Mouse (Mus musculus): ENCODE data around the gene F3. TPM values are rescaled to one million over a fixed set of nuclear protein-coding genes. Genes with fewer than 3 reads are reported as not detected.
A peak's percentile ranks its signal among the peaks of the same experiment; 100 is the strongest.

Gene F3
- polyA plus RNA-seq, 1 experiment = 3.6 TPM

DNA sequence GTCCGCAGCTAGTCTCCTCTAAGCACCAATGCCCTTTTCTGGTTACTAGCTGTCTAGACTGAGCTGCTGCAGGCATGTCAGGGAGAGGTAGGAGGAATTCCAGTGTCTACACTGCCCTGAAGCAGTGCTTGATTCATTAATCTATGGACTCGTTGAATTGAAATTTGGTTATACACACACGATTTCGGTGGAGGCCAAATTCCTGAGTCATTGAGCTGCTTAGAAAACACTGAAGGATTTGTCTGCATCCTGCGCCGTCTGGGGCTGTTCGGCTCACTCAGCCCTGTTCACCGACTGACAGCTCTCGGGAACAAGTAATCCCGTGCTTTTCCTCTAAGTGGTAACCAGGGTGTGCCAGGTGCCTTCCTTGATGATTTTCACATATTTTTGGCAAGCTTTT, 2.3 kb downstream of the F3 start:
- peaks cover 8% of the 10 kb centered on the region for H3K36me3 ChIP-seq (ENCODE audit: control insufficient read depth, insufficient read depth)
- peak overlapping the region; percentile 52 for H3K4me3 ChIP-seq
- peaks cover 24% of the 10 kb centered on the region for H3K79me2 ChIP-seq (ENCODE audit: control insufficient read depth, insufficient read depth)
- H3ac ChIP-seq (ENCODE audit: control insufficient read depth, insufficient read length) = no peak overlapping the region
- TF ChIP-seq E2F4 (IDR thresholded peaks at IDR 0.05; ENCODE audit: insufficient read depth) (no peak), TCF3 (IDR thresholded peaks at IDR 0.05; ENCODE audit: insufficient read length, low read depth) (no peak), POLR2A (IDR thresholded peaks at IDR 0.05; ENCODE audit: insufficient read length, low read depth) (no peak), MYOD1 (IDR thresholded peaks at IDR 0.05; ENCODE audit: control insufficient read depth in 1 of 3, insufficient read length in 2 of 3, low read depth in 2 of 3) (no peak), TCF12 (IDR thresholded peaks at IDR 0.05; ENCODE audit: insufficient read depth, poor library complexity, severe bottlenecking) (no peak), MAX (IDR thresholded peaks at IDR 0.05; ENCODE audit: low read depth) (no peak), CEBPB (IDR thresholded peaks at IDR 0.05; ENCODE audit: insufficient read depth, poor library complexity, severe bottlenecking) (no peak), POLR2AphosphoS2 (IDR thresholded peaks at IDR 0.05; ENCODE audit: insufficient read length, low read depth) (no peak), SRF (IDR thresholded peaks at IDR 0.05; ENCODE audit: control insufficient read depth, insufficient read length, low read depth) (no peak), MYOG (IDR thresholded peaks at IDR 0.05; ENCODE audit: control insufficient read depth in 1 of 3, insufficient read depth in 1 of 3, insufficient read length in 2 of 3, low read depth in 2 of 3) (no peak), USF1 (IDR thresholded peaks at IDR 0.05; ENCODE audit: low read depth) (no peak), REST (IDR thresholded peaks at IDR 0.05; ENCODE audit: insufficient read depth, insufficient read length) (no peak)
- no peaks in the 10 kb centered on the region for H3K27me3 ChIP-seq (ENCODE audit: control insufficient read depth, insufficient read depth, insufficient read length)
- no peak overlapping the region for H3K4me2 ChIP-seq (ENCODE audit: low read depth)

DNA sequence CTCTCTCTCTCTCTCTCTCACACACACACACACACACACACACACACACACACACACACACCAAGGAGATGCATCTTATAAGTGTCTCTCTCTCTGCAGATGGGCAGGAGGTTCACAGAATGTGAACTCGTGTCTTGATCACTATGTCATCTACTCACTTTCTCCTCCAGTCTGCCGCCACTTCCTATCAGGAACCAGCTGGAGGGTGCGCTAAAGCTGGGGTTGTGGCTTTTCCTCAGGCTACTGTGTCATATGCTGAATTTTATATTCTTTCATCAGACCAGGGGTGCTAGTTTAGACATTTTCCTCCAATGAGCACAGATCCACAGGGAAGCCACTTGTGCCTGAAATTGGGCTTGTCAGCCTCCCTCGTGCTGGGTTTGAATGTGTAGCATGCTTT, 6.3 kb downstream of the F3 start:
- TF ChIP-seq POLR2A (IDR thresholded peaks at IDR 0.05; ENCODE audit: insufficient read length, low read depth) (no peak), CEBPB (IDR thresholded peaks at IDR 0.05; ENCODE audit: insufficient read depth, poor library complexity, severe bottlenecking) (no peak), MYOD1 (IDR thresholded peaks at IDR 0.05; ENCODE audit: control insufficient read depth in 1 of 3, insufficient read length in 2 of 3, low read depth in 2 of 3) (no peak), SRF (IDR thresholded peaks at IDR 0.05; ENCODE audit: control insufficient read depth, insufficient read length, low read depth) (no peak), TCF12 (IDR thresholded peaks at IDR 0.05; ENCODE audit: insufficient read depth, poor library complexity, severe bottlenecking) (no peak), MYOG (IDR thresholded peaks at IDR 0.05; ENCODE audit: control insufficient read depth in 1 of 3, insufficient read depth in 1 of 3, insufficient read length in 2 of 3, low read depth in 2 of 3) (no peak), REST (IDR thresholded peaks at IDR 0.05; ENCODE audit: insufficient read depth, insufficient read length) (no peak), E2F4 (IDR thresholded peaks at IDR 0.05; ENCODE audit: insufficient read depth) (no peak), USF1 (IDR thresholded peaks at IDR 0.05; ENCODE audit: low read depth) (no peak), POLR2AphosphoS2 (IDR thresholded peaks at IDR 0.05; ENCODE audit: insufficient read length, low read depth) (no peak)
- Histone ChIP-seq H3K79me2 (ENCODE audit: control insufficient read depth, insufficient read depth) (peaks cover 13% of the 10 kb centered on the region), H3K36me3 (ENCODE audit: control insufficient read depth, insufficient read depth) (peaks cover 9% of the 10 kb centered on the region), H3K27me3 (ENCODE audit: control insufficient read depth, insufficient read depth, insufficient read length) (no peaks in the 10 kb centered on the region), H3ac (ENCODE audit: control insufficient read depth, insufficient read length) (no peak overlapping the region), H3K4me2 (ENCODE audit: low read depth) (no peak overlapping the region), H3K4me3 (no peak overlapping the region)

DNA sequence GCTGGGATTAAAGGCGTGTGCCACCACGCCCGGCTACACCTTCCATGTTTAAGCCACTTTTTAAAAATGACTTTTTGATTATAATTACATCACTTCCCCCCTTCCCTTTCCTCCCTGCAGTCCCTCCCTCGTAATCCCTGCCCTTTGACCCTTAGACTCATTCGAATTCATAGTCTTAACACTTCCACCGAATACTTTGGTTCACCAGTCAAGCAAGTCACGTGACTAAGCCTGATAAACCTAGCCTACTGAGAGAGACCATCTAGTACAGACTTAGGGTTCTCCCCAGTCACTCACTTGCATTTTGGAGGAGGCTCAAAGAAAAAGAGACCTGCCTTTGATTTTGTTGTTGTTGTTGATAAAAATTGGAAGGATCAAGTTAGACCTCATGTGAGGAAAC, 12.2 kb downstream of the F3 start:
- Histone ChIP-seq H3ac (ENCODE audit: control insufficient read depth, insufficient read length) (no peak overlapping the region), H3K27me3 (ENCODE audit: control insufficient read depth, insufficient read depth, insufficient read length) (no peaks in the 10 kb centered on the region), H3K4me3 (no peak overlapping the region), H3K4me2 (ENCODE audit: low read depth) (no peak overlapping the region), H3K79me2 (ENCODE audit: control insufficient read depth, insufficient read depth) (no peaks in the 10 kb centered on the region), H3K36me3 (ENCODE audit: control insufficient read depth, insufficient read depth) (peaks cover 4% of the 10 kb centered on the region)
- no peak for TF ChIP-seq MYOD1 (IDR thresholded peaks at IDR 0.05; ENCODE audit: control insufficient read depth in 1 of 3, insufficient read length in 2 of 3, low read depth in 2 of 3)
- TF ChIP-seq POLR2A (IDR thresholded peaks at IDR 0.05; ENCODE audit: insufficient read length, low read depth) = no peak
- no peak for TF ChIP-seq USF1 (IDR thresholded peaks at IDR 0.05; ENCODE audit: low read depth)
- TF ChIP-seq TCF3 (IDR thresholded peaks at IDR 0.05; ENCODE audit: insufficient read length, low read depth) = no peak
- TF ChIP-seq TCF12 (IDR thresholded peaks at IDR 0.05; ENCODE audit: insufficient read depth, poor library complexity, severe bottlenecking) = no peak
- TF ChIP-seq E2F4 (IDR thresholded peaks at IDR 0.05; ENCODE audit: insufficient read depth) = no peak
- TF ChIP-seq MYOG (IDR thresholded peaks at IDR 0.05; ENCODE audit: control insufficient read depth in 1 of 3, insufficient read depth in 1 of 3, insufficient read length in 2 of 3, low read depth in 2 of 3) = no peak

DNA sequence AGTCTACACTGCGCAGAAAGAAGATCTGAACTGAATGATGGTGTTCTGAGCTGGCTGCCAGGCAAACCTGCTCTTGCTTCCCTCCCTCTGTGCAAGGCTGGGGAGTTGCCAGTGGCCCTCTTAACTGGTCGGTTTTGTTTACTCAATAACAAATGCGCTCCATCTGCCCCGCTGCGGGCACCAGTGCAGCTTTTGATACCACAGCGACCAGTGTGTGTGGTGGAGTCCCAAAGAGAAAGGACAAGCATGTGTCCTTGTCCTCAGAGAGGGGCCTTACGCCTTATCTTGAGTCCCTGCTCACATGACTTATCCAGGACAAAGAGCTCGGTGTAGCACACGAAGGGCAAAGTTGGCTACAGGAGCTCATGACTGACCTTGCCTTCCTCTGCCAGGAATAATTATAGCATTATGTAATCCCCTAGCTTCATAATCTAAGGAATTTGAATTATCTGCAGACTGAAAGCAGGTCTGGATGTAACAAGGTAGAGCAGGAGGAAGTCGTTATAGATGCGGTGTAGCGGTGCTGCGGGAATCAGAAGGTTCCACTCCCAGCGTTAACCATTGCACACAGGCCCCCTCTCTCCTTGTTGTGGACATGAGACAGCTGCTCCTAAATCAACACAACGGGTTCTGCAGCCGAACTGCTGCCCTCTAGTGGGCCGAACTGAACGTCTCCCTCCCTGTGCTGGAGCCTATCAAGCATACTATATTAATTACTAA, 12.8 kb downstream of the F3 start:
- Histone ChIP-seq H3ac (ENCODE audit: control insufficient read depth, insufficient read length) (no peak overlapping the region), H3K4me3 (no peak overlapping the region), H3K36me3 (ENCODE audit: control insufficient read depth, insufficient read depth) (peaks cover 3% of the 10 kb centered on the region), H3K4me2 (ENCODE audit: low read depth) (no peak overlapping the region), H3K79me2 (ENCODE audit: control insufficient read depth, insufficient read depth) (no peaks in the 10 kb centered on the region), H3K27me3 (ENCODE audit: control insufficient read depth, insufficient read depth, insufficient read length) (no peaks in the 10 kb centered on the region)
- TF ChIP-seq SRF (IDR thresholded peaks at IDR 0.05; ENCODE audit: control insufficient read depth, insufficient read length, low read depth) (no peak), MAX (IDR thresholded peaks at IDR 0.05; ENCODE audit: low read depth) (no peak), MYOG (IDR thresholded peaks at IDR 0.05; ENCODE audit: control insufficient read depth in 1 of 3, insufficient read depth in 1 of 3, insufficient read length in 2 of 3, low read depth in 2 of 3) (peak in 2 of 3 experiments; percentile 14 to 72), MYOD1 (IDR thresholded peaks at IDR 0.05; ENCODE audit: control insufficient read depth in 1 of 3, insufficient read length in 2 of 3, low read depth in 2 of 3) (peak; percentile 18 to 64 (median 64))

GRCm38 (mm10) chr3:121737453-121737852, 14.1 kb downstream of the F3 start:
- Histone ChIP-seq H3K4me3 (no peak overlapping the region), H3K36me3 (ENCODE audit: control insufficient read depth, insufficient read depth) (peaks cover 3% of the 10 kb centered on the region), H3K4me2 (ENCODE audit: low read depth) (no peak overlapping the region), H3ac (ENCODE audit: control insufficient read depth, insufficient read length) (no peak overlapping the region), H3K27me3 (ENCODE audit: control insufficient read depth, insufficient read depth, insufficient read length) (no peaks in the 10 kb centered on the region), H3K79me2 (ENCODE audit: control insufficient read depth, insufficient read depth) (no peaks in the 10 kb centered on the region)
- no peak for TF ChIP-seq TCF3 (IDR thresholded peaks at IDR 0.05; ENCODE audit: insufficient read length, low read depth)
